In the genomic region with DNA sequence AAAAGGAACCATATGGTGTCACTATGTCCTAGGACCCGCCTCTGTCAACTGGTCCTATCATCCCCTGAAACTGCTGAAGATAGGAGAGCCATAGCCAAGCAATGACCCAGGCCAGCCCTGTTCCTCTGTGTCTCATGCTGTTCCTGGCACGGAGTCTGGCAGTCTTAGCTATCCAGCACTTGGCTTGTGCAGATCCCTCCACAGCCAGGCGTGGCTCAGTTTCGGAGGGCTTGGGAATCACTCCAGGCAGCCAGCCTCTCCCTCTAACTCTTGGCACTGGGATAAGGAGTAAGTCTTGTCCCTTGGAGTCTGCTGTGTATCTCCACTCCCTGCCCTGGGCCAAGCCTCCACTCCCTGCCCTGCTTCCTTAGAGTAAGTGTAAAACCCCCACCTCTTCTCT, we compare ENCODE assay signal across 9 mouse cellular contexts. TPM values are rescaled to one million over a fixed set of nuclear protein-coding genes. Genes with fewer than 3 reads are reported as not detected.
A peak's percentile ranks its signal among the peaks of the same experiment; 100 is the strongest.
DNase-seq lines count a peak whose midpoint lies in the region; ATAC-seq lines count a peak whose summit lies in the region.
"Had no signal": no experiment of that assay in that cellular context is flagged by ENCODE, and none has a peak within 500 bp of the region (broad histone marks: within the 10 kb centered on the region; RNA-seq: fewer than 3 reads in every experiment).

No protein-coding gene starts in this region.

- WGBS in midbrain, embryonic 14.5 days, result 86% methylated on average over 4 of the region's 4 CpGs

- no peak overlapping the region for H3K4me3 ChIP-seq in midbrain, embryonic 14.5 days (replicated peaks; ENCODE audit: low read depth, low read length)
- H3K4me3 ChIP-seq: liver, embryonic 15.5 days had no signal

- H3K36me3 ChIP-seq in midbrain, embryonic 14.5 days (ENCODE audit: control insufficient read depth, insufficient read depth, low read length), result peaks cover 46% of the 10 kb centered on the region
- H3K36me3 ChIP-seq: liver, embryonic 15.5 days had no signal

- H3K4me1 ChIP-seq in midbrain, embryonic 14.5 days (ENCODE audit: control insufficient read depth, insufficient read depth, low read length), result peaks cover 14% of the 10 kb centered on the region
- H3K4me1 ChIP-seq: liver, embryonic 15.5 days had no signal

- DNase-seq in layer of hippocampus, adult 11-12 months (ENCODE audit: low spot score), result peak; percentile 55
- DNase-seq in layer of hippocampus, postnatal 25 days (ENCODE audit: extremely low spot score in 1 of 2, low spot score in 1 of 2), result no peak
- DNase-seq in cerebellum, adult 11 months, result peak; percentile 86
- peak; percentile 95 for DNase-seq in gastrocnemius, postnatal 25 days
- DNase-seq in ovary, postnatal 10 days (ENCODE audit: low spot score), result peak; percentile 24
- DNase-seq in left cerebral cortex, adult 11 months (ENCODE audit: low spot score), result no peak
- DNase-seq in midbrain, embryonic 14.5 days, result no peak

- no peak overlapping the region for H3K4me2 ChIP-seq in midbrain, embryonic 14.5 days (ENCODE audit: low read length)
- H3K4me2 ChIP-seq: liver, embryonic 15.5 days had no signal

- H3K9me3 ChIP-seq in midbrain, embryonic 14.5 days (ENCODE audit: control insufficient read depth, low read length), result no peaks in the 10 kb centered on the region
- H3K9me3 ChIP-seq: liver, embryonic 15.5 days had no signal

- no peak for ATAC-seq in CD4-positive, CD25-positive, alpha-beta regulatory T cell, adult 4 months
- no peak for ATAC-seq in midbrain, embryonic 14.5 days (ENCODE audit: low FRiP score, low TSS enrichment)

- no peaks in the 10 kb centered on the region for H3K27me3 ChIP-seq in midbrain, embryonic 14.5 days (ENCODE audit: control insufficient read depth, insufficient read depth, low read length)
- H3K27me3 ChIP-seq: liver, embryonic 15.5 days had no signal

- no peak overlapping the region for H3K27ac ChIP-seq in midbrain, embryonic 14.5 days (replicated peaks; ENCODE audit: low read depth, low read length)
- H3K27ac ChIP-seq: liver, embryonic 15.5 days had no signal

- no peak overlapping the region for H3K9ac ChIP-seq in midbrain, embryonic 14.5 days (replicated peaks; ENCODE audit: low read length)
- H3K9ac ChIP-seq: liver, embryonic 15.5 days had no signal

RNA-seq across cellular contexts. Expression of a gene that starts 30.2 kb away (rescaled TPM):
- total RNA-seq in layer of hippocampus, postnatal 25 days (2021), result 10 to 100 TPM; 82.9 to 86.4 TPM
- total RNA-seq in gastrocnemius, postnatal 25 days (2021), result 1 to 10 TPM; 1.4 to 2.0 TPM
- 1 to 10 TPM; 2.8 to 3.3 TPM for polyA plus RNA-seq in CD4-positive, CD25-positive, alpha-beta regulatory T cell, adult 4 months (2017; shearing (Covaris generic))
- polyA plus RNA-seq in midbrain, embryonic 14.5 days (2014; fragmentation: Nextera tagmentation; extraction: Ambion mirVana), result 24.3 and 25.7 TPM in 2 replicates

RNA-seq across cellular contexts. Expression of a gene that starts 31.2 kb away (rescaled TPM):
- total RNA-seq in layer of hippocampus, postnatal 25 days (2021), result 10 to 100 TPM; 32.6 to 32.9 TPM
- total RNA-seq in gastrocnemius, postnatal 25 days (2021), result 10 to 100 TPM; 19.0 to 22.7 TPM
- 10 to 100 TPM; 38.5 to 53.0 TPM for polyA plus RNA-seq in CD4-positive, CD25-positive, alpha-beta regulatory T cell, adult 4 months (2017; shearing (Covaris generic))
- polyA plus RNA-seq in midbrain, embryonic 14.5 days (2014; fragmentation: Nextera tagmentation; extraction: Ambion mirVana), result 25.6 and 31.0 TPM in 2 replicates

RNA-seq across cellular contexts. Expression of a gene that starts 35.9 kb away (rescaled TPM):
- total RNA-seq in layer of hippocampus, postnatal 25 days (2021), result 10 to 100 TPM; 28.9 to 34.4 TPM
- 1 to 10 TPM; 5.3 to 5.6 TPM for total RNA-seq in gastrocnemius, postnatal 25 days (2021)
- 1 to 10 TPM; 5.1 to 5.9 TPM for polyA plus RNA-seq in CD4-positive, CD25-positive, alpha-beta regulatory T cell, adult 4 months (2017; shearing (Covaris generic))
- polyA plus RNA-seq in midbrain, embryonic 14.5 days (2014; fragmentation: Nextera tagmentation; extraction: Ambion mirVana), result 9.8 and 10.3 TPM in 2 replicates

RNA-seq across cellular contexts. Expression of a gene that starts 59.0 kb away (rescaled TPM):
- 10 to 100 TPM; 27.9 to 31.2 TPM for total RNA-seq in layer of hippocampus, postnatal 25 days (2021)
- 10 to 100 TPM in 1 of 2 experiments, 1 to 10 TPM in 1; 9.4 to 10.1 TPM for total RNA-seq in gastrocnemius, postnatal 25 days (2021)
- polyA plus RNA-seq in CD4-positive, CD25-positive, alpha-beta regulatory T cell, adult 4 months (2017; shearing (Covaris generic)), result 10 to 100 TPM; 16.5 to 21.8 TPM
- polyA plus RNA-seq in midbrain, embryonic 14.5 days (2014; fragmentation: Nextera tagmentation; extraction: Ambion mirVana), result 14.0 and 15.9 TPM in 2 replicates

RNA-seq across cellular contexts. Expression of a gene that starts 59.1 kb away (rescaled TPM):
- total RNA-seq in layer of hippocampus, postnatal 25 days (2021), result 100 to 1,000 TPM; 108 to 109 TPM
- 10 to 100 TPM; 20.1 to 21.9 TPM for total RNA-seq in gastrocnemius, postnatal 25 days (2021)
- 1 to 10 TPM; 7.8 to 8.9 TPM for polyA plus RNA-seq in CD4-positive, CD25-positive, alpha-beta regulatory T cell, adult 4 months (2017; shearing (Covaris generic))
- 34.4 and 49.9 TPM in 2 replicates for polyA plus RNA-seq in midbrain, embryonic 14.5 days (2014; fragmentation: Nextera tagmentation; extraction: Ambion mirVana)

Comparison
In these comparisons a context has a peak if more than half of its experiments do, and no peak if none do; other contexts are left out.
1. DNase-seq: peak in layer of hippocampus, adult 11-12 months (single experiment), cerebellum, adult 11 months (single experiment), gastrocnemius, postnatal 25 days (single experiment) and ovary, postnatal 10 days (single experiment); none in layer of hippocampus, postnatal 25 days (0 of 2), left cerebral cortex, adult 11 months (single experiment) and midbrain, embryonic 14.5 days (single experiment).
2. RNA of a gene that starts 30.2 kb away (total RNA-seq): 82.9 to 86.4 TPM in layer of hippocampus, postnatal 25 days; 1.4 to 2.0 TPM in gastrocnemius, postnatal 25 days; every median in the first group is over 10 times any median in the second.
3. RNA of a gene that starts 35.9 kb away (total RNA-seq): 28.9 to 34.4 TPM in layer of hippocampus, postnatal 25 days; 5.3 to 5.6 TPM in gastrocnemius, postnatal 25 days; every median in the first group is over 4 times any median in the second.